Mouse (Mus musculus) frontal cortex, postnatal 10 days (tissue): Measurements from ENCODE around the gene Nmrk2.
"Not testable (repeated sequence)": the region's sequence is repeated elsewhere in the genome, so short reads cannot be mapped to it uniquely, and the experiment has no call there.

Experiments used
- DNase-seq, 2 experiments: peaks; one replicate each; pipeline ENCODE4 v3.0.0; 2022; ENCODE audit warnings: low spot score in 2 of 2, mixed read lengths in 1 of 2

The Nmrk2 gene

DNA sequence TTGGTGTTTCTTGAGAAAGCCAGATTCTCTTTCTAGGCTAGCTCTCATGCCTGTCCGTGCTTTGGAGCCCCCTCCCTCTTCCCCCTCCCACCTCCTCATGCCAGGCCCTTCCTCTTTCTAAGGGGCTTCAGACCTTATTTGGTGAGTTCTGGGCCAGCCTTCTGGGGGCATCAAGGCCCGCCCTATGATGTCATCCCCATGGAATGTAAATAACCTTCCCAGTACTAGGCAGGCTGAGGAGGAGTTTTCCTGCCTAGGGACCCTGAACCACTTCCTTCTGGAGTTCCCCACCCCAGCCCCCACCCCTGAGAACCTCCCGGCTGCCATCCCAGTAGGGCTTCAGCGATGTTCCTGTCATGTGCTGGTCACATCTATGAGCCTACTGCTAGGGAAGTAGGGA, 17.1 kb downstream of the Nmrk2 start:
- no peak for DNase-seq

DNA sequence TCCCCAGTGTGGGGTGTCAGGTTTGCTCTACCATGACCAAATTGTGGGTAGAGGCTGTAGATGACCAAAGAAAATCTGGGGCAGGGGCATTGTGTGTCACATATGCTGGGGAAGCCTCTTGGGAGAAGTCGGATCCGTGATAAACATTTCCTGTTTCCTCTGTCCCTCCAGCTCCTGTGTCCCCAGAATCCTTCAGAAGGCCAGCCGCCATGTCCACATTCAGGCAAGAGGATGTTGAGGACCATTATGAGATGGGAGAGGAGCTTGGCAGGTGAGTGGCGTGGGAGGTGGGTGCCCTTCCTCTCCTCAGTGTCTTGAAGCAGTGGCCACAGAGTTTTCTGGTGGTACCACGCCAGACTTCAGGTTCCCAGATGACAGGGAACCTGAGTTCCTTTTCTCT, 18.0 kb downstream of the Nmrk2 start, which contains the start of gene 4930442H23Rik:
TSS of gene 4930442H23Rik (minus strand) at position 45 of the 400 bp plus-strand sequence.
- DNase-seq, result no peak

- peak; percentile 97 to 98 for DNase-seq
Observed at GRCm38 (mm10) chr10:81182336-81183333, 19.2 kb downstream of the Nmrk2 start, which contains the start of gene Dapk3. Dapk3 (plus strand) TSS chr10:81183005.

DNA sequence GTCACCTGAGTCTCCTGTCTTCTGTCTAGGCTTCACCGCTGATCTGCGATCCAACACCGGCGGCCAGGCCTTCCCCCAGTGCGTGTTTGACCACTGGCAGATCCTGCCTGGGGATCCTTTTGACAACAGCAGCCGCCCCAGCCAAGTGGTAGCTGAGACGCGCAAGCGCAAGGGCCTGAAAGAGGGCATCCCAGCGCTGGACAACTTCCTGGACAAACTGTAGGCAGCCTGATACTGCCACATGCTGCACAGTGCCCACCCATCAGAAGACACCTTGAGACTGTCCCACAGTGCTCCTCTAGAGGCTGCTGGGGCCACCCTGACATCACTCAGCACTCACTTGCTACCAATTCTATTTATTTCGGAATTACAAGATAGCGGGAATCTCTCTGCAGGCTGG, 20.0 kb downstream of the Nmrk2 start:
- DNase-seq, result not testable (repeated sequence)

DNA sequence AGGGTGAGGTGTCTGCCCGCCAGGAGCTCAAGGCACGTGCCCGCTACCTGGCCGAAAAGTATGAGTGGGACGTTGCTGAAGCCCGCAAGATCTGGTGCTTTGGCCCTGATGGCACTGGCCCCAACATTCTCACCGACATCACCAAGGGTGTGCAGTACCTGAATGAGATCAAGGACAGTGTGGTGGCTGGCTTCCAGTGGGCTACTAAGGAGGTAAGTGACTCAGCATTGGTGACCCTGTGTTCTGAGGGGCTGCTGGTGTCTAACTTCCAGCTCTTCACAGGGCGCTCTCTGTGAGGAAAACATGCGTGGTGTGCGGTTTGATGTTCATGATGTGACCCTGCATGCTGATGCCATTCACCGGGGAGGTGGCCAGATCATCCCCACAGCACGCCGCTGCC, 20.9 kb downstream of the Nmrk2 start:
- no peak for DNase-seq

DNA sequence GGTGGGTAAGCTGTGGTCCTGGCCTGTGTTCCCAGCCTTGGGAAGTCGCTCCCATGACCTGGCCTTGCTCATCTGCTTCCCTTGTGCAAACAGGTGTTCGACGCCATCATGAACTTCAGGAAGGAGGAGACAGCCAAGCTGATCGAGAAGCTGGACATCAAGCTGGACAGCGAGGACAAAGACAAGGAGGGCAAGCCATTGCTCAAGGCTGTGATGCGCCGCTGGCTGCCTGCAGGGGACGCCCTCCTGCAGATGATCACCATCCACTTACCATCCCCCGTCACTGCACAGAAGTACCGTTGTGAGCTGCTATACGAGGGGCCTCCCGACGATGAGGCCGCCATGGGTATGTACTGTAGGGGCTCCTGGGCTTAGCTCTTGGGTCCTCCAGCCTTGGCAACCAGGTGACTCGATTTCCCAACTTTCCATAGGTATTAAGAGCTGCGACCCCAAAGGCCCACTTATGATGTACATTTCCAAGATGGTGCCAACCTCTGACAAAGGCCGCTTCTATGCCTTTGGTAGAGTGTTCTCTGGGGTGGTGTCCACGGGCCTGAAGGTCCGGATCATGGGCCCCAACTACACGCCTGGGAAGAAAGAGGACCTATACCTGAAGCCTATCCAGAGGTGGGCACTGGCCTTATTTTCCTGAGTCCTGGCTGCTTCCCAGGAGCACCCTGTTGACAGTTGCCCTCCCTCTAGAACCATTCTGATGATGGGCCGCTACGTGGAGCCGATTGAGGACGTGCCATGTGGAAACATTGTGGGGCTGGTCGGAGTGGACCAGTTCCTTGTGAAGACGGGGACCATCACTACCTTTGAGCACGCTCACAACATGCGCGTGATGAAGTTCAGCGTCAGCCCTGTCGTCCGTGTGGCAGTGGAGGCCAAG, 22.2 kb downstream of the Nmrk2 start:
- DNase-seq, result no peak

- no peak for DNase-seq
Observed at GRCm38 (mm10) chr10:81178927-81179326, 22.9 kb downstream of the Nmrk2 start.

GRCm38 (mm10) chr10:81177958-81178712, 23.7 kb downstream of the Nmrk2 start:
- DNase-seq, result no peak

GRCm38 (mm10) chr10:81177491-81177925, 24.3 kb downstream of the Nmrk2 start:
- DNase-seq, result peak in 1 of 2 experiments; percentile 62

DNA sequence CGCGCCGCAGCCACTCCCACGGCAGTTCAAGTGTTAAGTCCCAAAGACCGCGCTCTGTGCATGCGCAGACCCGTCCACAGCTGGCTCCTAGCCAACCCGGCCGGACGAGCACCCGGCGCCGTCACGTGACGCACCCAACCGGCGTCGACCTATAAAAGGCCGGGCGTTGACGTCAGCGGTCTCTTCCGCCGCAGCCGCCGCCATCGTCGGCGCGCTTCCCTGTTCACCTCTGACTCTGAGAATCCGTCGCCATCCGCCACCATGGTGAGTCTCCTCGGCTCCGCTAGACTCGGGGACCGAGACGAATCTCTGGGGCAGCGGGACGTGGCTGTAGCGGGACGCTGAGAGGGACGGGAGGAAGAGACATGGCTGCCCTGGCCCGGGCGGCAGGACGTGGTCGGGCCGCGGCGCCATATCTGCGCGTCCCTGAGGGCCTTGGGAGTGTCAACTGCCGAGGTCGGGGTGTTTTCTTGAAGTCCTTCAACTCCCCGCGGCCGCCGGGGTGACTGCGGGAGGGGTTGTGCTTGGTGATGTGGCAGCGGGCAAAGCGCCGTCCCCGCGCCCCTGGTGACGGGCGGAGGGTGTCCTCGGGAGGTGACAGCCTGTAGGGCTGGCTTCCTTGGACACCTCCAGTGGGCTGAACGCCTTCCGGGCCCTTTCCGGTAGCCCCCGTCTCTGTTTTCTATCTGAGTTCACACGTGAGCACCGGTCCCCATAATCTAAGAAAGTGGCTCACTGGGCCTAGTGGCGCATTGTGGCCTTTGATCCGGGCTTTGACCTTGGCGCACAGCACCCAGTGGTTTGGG, 25.2 kb downstream of the Nmrk2 start, which contains the start of gene Eef2:
TSS of gene Eef2 (plus strand) at position 166 of the 806 bp plus-strand sequence.
- peak; percentile 97 to 99 for DNase-seq

- DNase-seq, result no peak
Observed at GRCm38 (mm10) chr10:81175936-81176465, 25.9 kb downstream of the Nmrk2 start.

DNA sequence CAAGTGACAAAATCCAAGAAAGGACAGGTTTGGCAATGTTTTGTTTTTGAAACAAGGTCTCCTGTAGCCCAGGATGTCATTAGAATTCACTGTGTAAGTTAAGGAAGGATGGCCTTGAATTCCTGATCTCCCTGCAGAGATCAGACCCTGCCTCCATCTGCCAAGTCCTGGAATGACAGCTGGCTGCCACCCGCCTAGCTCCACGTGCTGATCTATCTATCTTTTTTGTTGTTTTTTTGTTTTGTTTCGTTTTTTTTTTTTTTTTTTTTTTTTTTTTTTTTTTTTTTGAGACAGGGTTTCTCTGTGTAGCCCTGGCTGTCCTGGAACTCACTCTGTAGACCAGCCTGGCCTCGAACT, 26.5 kb downstream of the Nmrk2 start:
- not testable (repeated sequence) for DNase-seq

DNA sequence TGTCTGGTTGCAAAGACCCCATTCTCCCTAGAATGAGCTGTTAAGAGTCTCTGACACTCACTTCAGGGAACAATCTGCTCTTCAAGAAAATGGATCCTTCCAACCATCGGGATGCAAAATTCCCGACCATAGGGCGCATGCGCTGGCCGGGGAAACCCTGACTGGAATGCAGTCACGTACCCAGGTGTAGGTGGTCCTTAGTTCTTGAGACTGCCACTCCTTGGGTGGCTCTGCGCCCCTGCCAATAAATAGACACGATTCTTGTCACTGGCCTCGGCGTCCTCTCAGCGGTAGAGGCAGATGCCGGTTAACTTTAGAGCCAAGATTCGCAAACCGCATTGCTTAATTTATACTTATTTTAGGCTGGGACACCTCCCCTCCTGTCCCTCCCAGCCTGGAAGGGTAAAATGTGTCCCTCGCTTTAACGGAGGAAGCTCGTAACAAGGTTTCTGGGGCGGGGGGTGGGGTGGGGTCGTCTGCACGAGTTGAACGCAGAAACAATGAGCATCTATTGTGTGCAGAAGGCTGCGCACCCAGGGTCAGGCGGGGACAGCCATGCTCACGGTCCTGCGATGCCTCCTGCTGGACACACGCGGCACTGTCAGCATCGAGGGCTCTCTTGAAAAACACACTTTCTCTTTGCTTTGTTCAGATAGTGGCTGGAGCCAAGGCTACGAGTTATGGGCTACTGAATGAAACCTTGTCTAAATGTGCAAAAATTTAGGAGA, 27.1 kb downstream of the Nmrk2 start:
- peak; percentile 76 to 86 for DNase-seq

- DNase-seq, result peak in 1 of 2 experiments; percentile 81
Observed at GRCm38 (mm10) chr10:81173132-81173531, 28.7 kb downstream of the Nmrk2 start.

DNA sequence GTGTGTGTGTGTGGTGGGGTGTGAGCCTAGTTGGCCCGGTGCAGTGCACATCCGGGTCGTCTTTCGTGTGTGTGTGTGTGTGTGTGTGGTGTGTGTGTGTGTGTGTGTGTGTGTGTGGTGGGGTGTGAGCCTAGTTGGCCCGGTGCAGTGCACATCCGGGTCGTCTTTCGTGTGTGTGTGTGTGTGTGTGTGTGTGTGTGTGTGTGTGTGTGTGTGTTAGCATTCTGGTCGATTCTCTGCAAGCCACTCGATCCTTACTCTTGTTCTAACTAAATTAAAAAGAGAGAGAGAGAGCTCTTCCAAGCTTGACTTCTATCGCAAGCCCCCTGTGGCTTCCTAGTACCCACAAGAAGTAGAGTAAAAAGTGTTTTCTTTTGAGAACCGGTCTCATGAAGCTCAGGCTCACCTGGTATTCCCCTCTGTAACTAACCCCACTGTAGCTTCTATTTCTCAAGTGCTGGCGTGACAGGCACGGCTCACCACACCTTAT, 32.4 kb downstream of the Nmrk2 start:
- not testable (repeated sequence) for DNase-seq

DNA sequence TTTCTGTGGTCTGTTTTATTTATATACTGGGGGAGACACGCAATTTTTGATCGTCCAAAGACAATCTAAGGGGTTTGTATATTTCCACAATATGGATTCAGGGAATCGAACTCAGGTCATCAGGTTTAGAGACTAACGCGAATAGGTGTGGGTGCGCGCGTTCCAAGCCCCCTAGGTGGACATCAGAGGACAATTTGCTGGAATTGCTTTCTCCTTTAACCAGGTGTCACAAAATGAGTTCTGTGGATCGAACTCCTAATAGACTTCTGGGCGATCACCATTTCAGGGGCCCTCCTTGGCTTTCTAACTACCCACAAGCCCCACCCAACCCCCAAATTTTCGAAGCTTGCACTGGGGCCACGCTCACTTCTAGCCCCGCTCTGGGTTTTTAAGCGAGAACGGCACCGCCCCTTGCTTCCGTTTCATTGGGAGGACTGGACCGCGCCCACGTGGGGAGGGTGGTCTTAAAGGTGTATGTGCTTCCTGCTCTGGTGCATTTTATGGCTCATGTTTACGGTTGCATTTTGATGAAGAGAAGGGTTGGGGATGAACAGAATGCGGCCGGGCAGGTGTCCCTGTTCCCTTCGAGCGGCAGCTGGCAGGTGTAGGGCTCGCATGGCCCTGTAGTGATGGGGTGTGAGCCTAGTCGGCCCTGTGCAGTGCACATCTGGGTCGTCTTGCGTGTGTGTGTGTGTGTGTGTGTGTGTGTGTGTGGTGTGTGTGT, 33.2 kb downstream of the Nmrk2 start:
- peak; percentile 72 to 76 for DNase-seq

GRCm38 (mm10) chr10:81168087-81168431, 33.8 kb downstream of the Nmrk2 start:
- no peak for DNase-seq

- peak; percentile 100 for DNase-seq
Observed at GRCm38 (mm10) chr10:81167200-81168086, 34.4 kb downstream of the Nmrk2 start, which contains the start of gene Pias4. Pias4 (minus strand) TSS chr10:81167923.
